Mouse (Mus musculus): Measurements from ENCODE around the gene Rab5c. TPM values are rescaled to one million over a fixed set of nuclear protein-coding genes. Genes with fewer than 3 reads are reported as not detected.
A peak's percentile ranks its signal among the peaks of the same experiment; 100 is the strongest.

The Rab5c gene
- polyA plus RNA-seq, 1 experiment from 2014 or later = 43.3 TPM

- Histone ChIP-seq H3K9ac (ENCODE audit: low read depth, low read length) (peak within 1 kb of the TSS; percentile 47), H3K4me2 (ENCODE audit: low read length) (peak within 1 kb of the TSS; percentile 45), H3K9me3 (replicated peaks; ENCODE audit: control insufficient read depth, low read length, poor library complexity, severe bottlenecking) (no peaks in the 10 kb centered on the region), H3K27ac (ENCODE audit: low read length) (peak within 1 kb of the TSS; percentile 38; the same call in 1 of the 2 replicates), H3K36me3 (ENCODE audit: control insufficient read depth, insufficient read depth, low read length) (no peaks in the 10 kb centered on the region), H3K4me3 (ENCODE audit: low read depth, low read length) (peak within 1 kb of the TSS; percentile 49), H3K4me1 (ENCODE audit: control insufficient read depth, insufficient read depth, low read length) (peaks cover 3% of the 10 kb centered on the region; the same call in 1 of the 2 replicates), H3K27me3 (ENCODE audit: control insufficient read depth, insufficient read depth, low read depth, low read length) (no peaks in the 10 kb centered on the region)
- ATAC-seq = peak; percentile 67
- 22% methylated on average over 17 of the region's 17 CpGs for WGBS
These were observed 32.8 kb upstream of the Rab5c start, which contains the start of gene Ghdc for GRCm38 (mm10) chr11:100770646-100771408. Ghdc (minus strand) TSS chr11:100770957.

GRCm38 (mm10) chr11:100769980-100770379 lies 32.0 kb upstream of the Rab5c start:
- Histone ChIP-seq H3K4me3 (ENCODE audit: low read depth, low read length) (peak overlapping the region; percentile 49), H3K4me2 (ENCODE audit: low read length) (peak overlapping the region; percentile 45), H3K36me3 (ENCODE audit: control insufficient read depth, insufficient read depth, low read length) (no peaks in the 10 kb centered on the region), H3K9ac (ENCODE audit: low read depth, low read length) (no peak overlapping the region; the same call in 1 of the 2 replicates), H3K4me1 (ENCODE audit: control insufficient read depth, insufficient read depth, low read length) (peaks cover 3% of the 10 kb centered on the region; the same call in 1 of the 2 replicates), H3K9me3 (replicated peaks; ENCODE audit: control insufficient read depth, low read length, poor library complexity, severe bottlenecking) (no peaks in the 10 kb centered on the region), H3K27me3 (ENCODE audit: control insufficient read depth, insufficient read depth, low read depth, low read length) (no peaks in the 10 kb centered on the region), H3K27ac (ENCODE audit: low read length) (no peak overlapping the region)
- WGBS = 50% methylated on average over 6 of the region's 6 CpGs
- ATAC-seq = no peak

- Histone ChIP-seq H3K27ac (ENCODE audit: low read length) (no peak overlapping the region), H3K36me3 (ENCODE audit: control insufficient read depth, insufficient read depth, low read length) (no peaks in the 10 kb centered on the region), H3K9ac (ENCODE audit: low read depth, low read length) (no peak overlapping the region), H3K4me3 (ENCODE audit: low read depth, low read length) (no peak overlapping the region), H3K9me3 (replicated peaks; ENCODE audit: control insufficient read depth, low read length, poor library complexity, severe bottlenecking) (no peaks in the 10 kb centered on the region), H3K4me2 (ENCODE audit: low read length) (no peak overlapping the region), H3K4me1 (ENCODE audit: control insufficient read depth, insufficient read depth, low read length) (peaks cover 3% of the 10 kb centered on the region; the same call in 1 of the 2 replicates), H3K27me3 (ENCODE audit: control insufficient read depth, insufficient read depth, low read depth, low read length) (no peaks in the 10 kb centered on the region)
- WGBS = 95% methylated on average over 5 of the region's 5 CpGs
- ATAC-seq = no peak
These were observed 29.9 kb upstream of the Rab5c start for GRCm38 (mm10) chr11:100767871-100768270.

- ATAC-seq = no peak
- 89% methylated on average over 9 of the region's 9 CpGs for WGBS
- no peaks in the 10 kb centered on the region for H3K36me3 ChIP-seq (ENCODE audit: control insufficient read depth, insufficient read depth, low read length)
These were observed 28.7 kb upstream of the Rab5c start for GRCm38 (mm10) chr11:100766726-100767125.

GRCm38 (mm10) chr11:100762831-100763230 lies 24.8 kb upstream of the Rab5c start, which contains the start of gene Hcrt:
Hcrt (minus strand) TSS chr11:100762931.
- H3K4me1 ChIP-seq (ENCODE audit: control insufficient read depth, insufficient read depth, low read length) = peaks cover 3% of the 10 kb centered on the region
- H3K9ac ChIP-seq (ENCODE audit: low read depth, low read length) = peak within 1 kb of the TSS; percentile 62
- ATAC-seq = no peak
- WGBS = 89% methylated on average over 7 of the region's 7 CpGs
- H3K9me3 ChIP-seq (replicated peaks; ENCODE audit: control insufficient read depth, low read length, poor library complexity, severe bottlenecking) = no peaks in the 10 kb centered on the region
- peak within 1 kb of the TSS; percentile 39 for H3K4me3 ChIP-seq (ENCODE audit: low read depth, low read length)
- H3K27me3 ChIP-seq (ENCODE audit: control insufficient read depth, insufficient read depth, low read depth, low read length) = no peaks in the 10 kb centered on the region
- H3K4me2 ChIP-seq (ENCODE audit: low read length) = peak within 1 kb of the TSS; percentile 56
- peak within 1 kb of the TSS; percentile 3 for H3K27ac ChIP-seq (ENCODE audit: low read length)
- H3K36me3 ChIP-seq (ENCODE audit: control insufficient read depth, insufficient read depth, low read length) = no peaks in the 10 kb centered on the region

More at GRCm38 (mm10) chr11:100766726-100767125, 28.7 kb upstream of the Rab5c start:
- Histone ChIP-seq H3K9ac (ENCODE audit: low read depth, low read length) (no peak overlapping the region), H3K4me2 (ENCODE audit: low read length) (no peak overlapping the region), H3K4me1 (ENCODE audit: control insufficient read depth, insufficient read depth, low read length) (peaks cover 3% of the 10 kb centered on the region; the same call in 1 of the 2 replicates), H3K27ac (ENCODE audit: low read length) (no peak overlapping the region), H3K4me3 (ENCODE audit: low read depth, low read length) (no peak overlapping the region), H3K27me3 (ENCODE audit: control insufficient read depth, insufficient read depth, low read depth, low read length) (no peaks in the 10 kb centered on the region), H3K9me3 (replicated peaks; ENCODE audit: control insufficient read depth, low read length, poor library complexity, severe bottlenecking) (no peaks in the 10 kb centered on the region)

GRCm38 (mm10) chr11:100761547-100762045 lies 23.6 kb upstream of the Rab5c start:
- WGBS = under 1% methylated on average over 27 of the region's 27 CpGs
- peak; percentile 51 for ATAC-seq
- peak overlapping the region; percentile 3 for H3K27ac ChIP-seq (ENCODE audit: low read length)

GRCm38 (mm10) chr11:100759611-100760233 lies 21.7 kb upstream of the Rab5c start, which contains the start of gene Kcnh4:
Kcnh4 (minus strand) TSS chr11:100759942.
- Histone ChIP-seq H3K4me3 (ENCODE audit: low read depth, low read length) (peak within 1 kb of the TSS; percentile 76), H3K9ac (ENCODE audit: low read depth, low read length) (peak within 1 kb of the TSS; percentile 80), H3K4me1 (ENCODE audit: control insufficient read depth, insufficient read depth, low read length) (peaks cover 5% of the 10 kb centered on the region), H3K4me2 (ENCODE audit: low read length) (peak within 1 kb of the TSS; percentile 75), H3K36me3 (ENCODE audit: control insufficient read depth, insufficient read depth, low read length) (peaks cover 9% of the 10 kb centered on the region), H3K27ac (ENCODE audit: low read length) (peak within 1 kb of the TSS; percentile 73), H3K9me3 (replicated peaks; ENCODE audit: control insufficient read depth, low read length, poor library complexity, severe bottlenecking) (no peaks in the 10 kb centered on the region), H3K27me3 (ENCODE audit: control insufficient read depth, insufficient read depth, low read depth, low read length) (no peaks in the 10 kb centered on the region)
- ATAC-seq = peak; percentile 67
- under 1% methylated on average over 44 of the region's 51 CpGs for WGBS

More at GRCm38 (mm10) chr11:100761547-100762045, 23.6 kb upstream of the Rab5c start:
- peak overlapping the region; percentile 62 for H3K9ac ChIP-seq (ENCODE audit: low read depth, low read length)
- peak overlapping the region; percentile 56 for H3K4me2 ChIP-seq (ENCODE audit: low read length)
- H3K27me3 ChIP-seq (ENCODE audit: control insufficient read depth, insufficient read depth, low read depth, low read length) = no peaks in the 10 kb centered on the region
- no peaks in the 10 kb centered on the region for H3K9me3 ChIP-seq (replicated peaks; ENCODE audit: control insufficient read depth, low read length, poor library complexity, severe bottlenecking)
- peaks cover 5% of the 10 kb centered on the region for H3K4me1 ChIP-seq (ENCODE audit: control insufficient read depth, insufficient read depth, low read length)
- peaks cover 2% of the 10 kb centered on the region; the same call in 1 of the 2 replicates for H3K36me3 ChIP-seq (ENCODE audit: control insufficient read depth, insufficient read depth, low read length)
- peak overlapping the region; percentile 39 for H3K4me3 ChIP-seq (ENCODE audit: low read depth, low read length)

- H3K9me3 ChIP-seq (replicated peaks; ENCODE audit: control insufficient read depth, low read length, poor library complexity, severe bottlenecking) = no peaks in the 10 kb centered on the region
- peak overlapping the region; percentile 73 for H3K27ac ChIP-seq (ENCODE audit: low read length)
- H3K4me1 ChIP-seq (ENCODE audit: control insufficient read depth, insufficient read depth, low read length) = peaks cover 5% of the 10 kb centered on the region
- WGBS = under 1% methylated on average over 35 of the region's 35 CpGs
- peak overlapping the region; percentile 76 for H3K4me3 ChIP-seq (ENCODE audit: low read depth, low read length)
- ATAC-seq = peak; percentile 52
- H3K27me3 ChIP-seq (ENCODE audit: control insufficient read depth, insufficient read depth, low read depth, low read length) = no peaks in the 10 kb centered on the region
- peak overlapping the region; percentile 75 for H3K4me2 ChIP-seq (ENCODE audit: low read length)
- peak overlapping the region; percentile 80 for H3K9ac ChIP-seq (ENCODE audit: low read depth, low read length)
- H3K36me3 ChIP-seq (ENCODE audit: control insufficient read depth, insufficient read depth, low read length) = peaks cover 9% of the 10 kb centered on the region
These were observed 20.9 kb upstream of the Rab5c start for GRCm38 (mm10) chr11:100758707-100759610.

Data from midbrain, embryonic 16.5 days (tissue).